Mouse (Mus musculus): ENCODE measurements around the gene Duox1. TPM values are rescaled to one million over a fixed set of nuclear protein-coding genes. Genes with fewer than 3 reads are reported as not detected.

Gene Duox1
- polyA plus RNA-seq, 1 experiment from 2014 or later = 0.67 TPM

DNA sequence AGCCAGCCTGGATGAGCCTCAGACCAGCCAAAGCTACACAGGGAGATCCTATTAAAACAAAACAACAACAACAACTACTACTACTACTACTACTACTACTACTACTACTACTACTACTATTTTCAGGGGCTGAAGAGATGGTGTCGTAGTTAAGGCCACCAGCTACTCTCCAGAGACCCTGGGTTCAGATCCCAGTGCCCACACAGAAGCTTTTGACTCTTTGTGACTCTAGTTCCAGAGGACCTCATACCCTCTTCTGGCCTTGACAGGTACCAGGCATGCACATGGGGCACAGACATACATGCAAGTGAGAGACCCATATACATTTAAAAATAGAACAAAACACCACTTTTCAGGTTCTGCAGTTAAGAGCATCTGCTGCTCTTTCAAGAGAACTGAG lies 57.1 kb downstream of the Duox1 start:
- no peak overlapping the region for H3K4me2 ChIP-seq (ENCODE audit: low read depth, low read length)
- WGBS = 84% methylated on average over 1 of the region's 1 CpGs
- H3K4me3 ChIP-seq (ENCODE audit: low read depth, low read length) = no peak overlapping the region
- DNase-seq (ENCODE audit: low spot score) = no peak
- no peak overlapping the region for H3K27ac ChIP-seq (replicated peaks; ENCODE audit: low read depth, low read length)
- H3K27me3 ChIP-seq (replicated peaks; ENCODE audit: control insufficient read depth, insufficient read depth, low read length) = no peaks in the 10 kb centered on the region
- H3K4me1 ChIP-seq (ENCODE audit: control insufficient read depth, insufficient read depth, low read length) = peaks cover 4% of the 10 kb centered on the region
- no peaks in the 10 kb centered on the region for H3K9me3 ChIP-seq (ENCODE audit: control insufficient read depth, low read length)
- H3K36me3 ChIP-seq (ENCODE audit: control insufficient read depth, insufficient read depth, low read length) = no peaks in the 10 kb centered on the region
- H3K9ac ChIP-seq (ENCODE audit: low read depth, low read length) = no peak overlapping the region
- ATAC-seq (ENCODE audit: low read depth) = no peak

DNA sequence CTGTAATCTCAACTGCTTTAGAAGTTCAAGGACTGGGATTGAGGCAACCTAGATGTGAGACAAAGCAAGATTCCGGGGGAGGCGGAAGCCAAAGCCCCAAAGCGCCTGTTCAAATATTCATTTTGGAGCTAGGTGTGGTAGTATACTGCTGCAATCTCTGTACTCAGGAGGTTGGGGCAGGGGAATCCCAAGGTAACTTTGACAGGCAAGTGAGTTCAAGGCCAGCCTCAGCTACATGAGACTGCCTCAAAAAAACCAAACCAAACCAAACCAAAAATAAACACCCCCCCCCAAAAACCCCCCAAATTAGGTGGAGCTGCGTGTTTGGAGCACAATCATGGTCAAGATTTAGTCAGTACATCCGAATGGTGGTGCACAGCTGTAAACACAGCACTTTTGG lies 58.5 kb downstream of the Duox1 start:
- ATAC-seq (ENCODE audit: low read depth) (no peak), DNase-seq (ENCODE audit: low spot score) (no peak)
- WGBS = 76% methylated on average over 5 of the region's 5 CpGs
- no peaks in the 10 kb centered on the region for H3K4me1 ChIP-seq (ENCODE audit: control insufficient read depth, insufficient read depth, low read length)
- no peak overlapping the region for H3K27ac ChIP-seq (replicated peaks; ENCODE audit: low read depth, low read length)
- H3K9ac ChIP-seq (ENCODE audit: low read depth, low read length) = no peak overlapping the region
- no peaks in the 10 kb centered on the region for H3K9me3 ChIP-seq (ENCODE audit: control insufficient read depth, low read length)
- H3K4me3 ChIP-seq (ENCODE audit: low read depth, low read length) = no peak overlapping the region
- no peak overlapping the region for H3K4me2 ChIP-seq (ENCODE audit: low read depth, low read length)
- H3K36me3 ChIP-seq (ENCODE audit: control insufficient read depth, insufficient read depth, low read length) = no peaks in the 10 kb centered on the region
- no peaks in the 10 kb centered on the region for H3K27me3 ChIP-seq (replicated peaks; ENCODE audit: control insufficient read depth, insufficient read depth, low read length)

DNA sequence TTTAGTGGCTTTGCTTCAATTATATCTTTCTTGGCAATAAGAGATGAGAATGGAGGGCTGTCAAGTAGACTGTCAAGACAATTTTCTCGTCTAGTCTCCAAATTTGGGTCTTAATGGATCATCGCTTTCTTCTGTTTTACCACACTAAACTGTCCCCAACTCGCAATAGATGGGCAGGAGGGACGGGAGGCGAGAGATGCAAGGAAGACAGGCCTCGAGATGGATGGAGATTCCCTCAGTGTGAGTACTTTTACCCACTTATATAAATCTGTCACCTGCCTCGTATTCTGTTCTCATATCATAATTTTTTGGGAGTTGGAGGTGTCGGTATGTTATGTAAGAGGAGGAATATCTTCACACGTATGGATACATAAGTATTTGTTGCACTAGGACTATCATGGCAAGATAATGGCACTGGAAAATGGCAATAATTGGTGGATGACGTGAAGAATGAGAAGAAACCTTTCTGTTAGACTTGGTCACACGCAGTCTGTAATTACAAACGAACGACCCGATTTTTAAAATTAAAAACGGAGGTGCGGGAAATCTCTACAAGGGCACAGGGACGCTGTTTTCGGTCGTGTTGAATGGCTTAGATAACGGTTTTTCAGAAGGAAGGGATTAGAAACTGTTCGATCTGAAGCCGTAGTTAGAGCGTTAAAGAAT lies 59.3 kb downstream of the Duox1 start:
- Histone ChIP-seq H3K4me2 (ENCODE audit: low read depth, low read length) (peak overlapping the region; percentile 55), H3K9ac (ENCODE audit: low read depth, low read length) (peak overlapping the region; percentile 63), H3K4me3 (ENCODE audit: low read depth, low read length) (peak overlapping the region; percentile 62), H3K27ac (replicated peaks; ENCODE audit: low read depth, low read length) (peak overlapping the region; percentile 69; the same call in 1 of the 2 replicates), H3K9me3 (ENCODE audit: control insufficient read depth, low read length) (no peaks in the 10 kb centered on the region), H3K4me1 (ENCODE audit: control insufficient read depth, insufficient read depth, low read length) (no peaks in the 10 kb centered on the region), H3K36me3 (ENCODE audit: control insufficient read depth, insufficient read depth, low read length) (no peaks in the 10 kb centered on the region), H3K27me3 (replicated peaks; ENCODE audit: control insufficient read depth, insufficient read depth, low read length) (no peaks in the 10 kb centered on the region)
- DNase-seq (ENCODE audit: low spot score) (no peak), ATAC-seq (ENCODE audit: low read depth) (no peak)
- 21% methylated on average over 23 of the region's 23 CpGs for WGBS

DNA sequence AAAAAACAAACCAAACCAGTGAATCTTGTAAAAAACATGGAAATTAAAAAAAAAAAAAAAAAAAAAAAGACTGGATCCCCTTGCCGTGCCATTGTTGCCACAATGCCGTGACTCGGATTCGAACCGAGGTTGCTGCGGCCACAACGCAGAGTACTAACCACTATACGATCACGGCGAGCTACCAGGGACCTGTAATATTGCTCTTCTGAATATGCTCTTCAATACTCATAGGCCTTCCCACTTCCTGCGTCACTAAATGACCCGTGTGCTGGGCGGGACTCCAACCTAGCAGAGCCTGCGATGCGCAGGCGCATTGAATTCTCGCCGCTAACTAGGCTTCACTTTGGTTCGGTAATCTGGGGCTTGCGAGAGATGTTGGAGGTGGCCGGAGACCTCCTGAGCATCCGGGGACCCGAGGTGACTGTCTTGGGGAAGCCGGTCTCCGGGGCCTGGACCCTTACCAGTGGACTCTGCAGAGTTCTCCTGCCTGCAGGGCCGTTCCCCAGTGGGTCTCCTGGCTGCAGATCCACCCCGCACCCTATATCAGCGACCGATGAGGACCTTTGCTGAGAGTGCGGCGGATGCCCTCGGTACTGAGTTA lies 60.0 kb downstream of the Duox1 start:
- no peaks in the 10 kb centered on the region for H3K36me3 ChIP-seq (ENCODE audit: control insufficient read depth, insufficient read depth, low read length)
- H3K9ac ChIP-seq (ENCODE audit: low read depth, low read length) = peak overlapping the region; percentile 71
- under 1% methylated on average over 27 of the region's 32 CpGs for WGBS
- H3K9me3 ChIP-seq (ENCODE audit: control insufficient read depth, low read length) = no peaks in the 10 kb centered on the region
- peak overlapping the region; percentile 90 for H3K27ac ChIP-seq (replicated peaks; ENCODE audit: low read depth, low read length)
- peak; percentile 98 for DNase-seq (ENCODE audit: low spot score)
- H3K4me3 ChIP-seq (ENCODE audit: low read depth, low read length) = peak overlapping the region; percentile 62
- H3K4me1 ChIP-seq (ENCODE audit: control insufficient read depth, insufficient read depth, low read length) = no peaks in the 10 kb centered on the region
- peak; percentile 80 for ATAC-seq (ENCODE audit: low read depth)
- peak overlapping the region; percentile 86 for H3K4me2 ChIP-seq (ENCODE audit: low read depth, low read length)
- H3K27me3 ChIP-seq (replicated peaks; ENCODE audit: control insufficient read depth, insufficient read depth, low read length) = no peaks in the 10 kb centered on the region

DNA sequence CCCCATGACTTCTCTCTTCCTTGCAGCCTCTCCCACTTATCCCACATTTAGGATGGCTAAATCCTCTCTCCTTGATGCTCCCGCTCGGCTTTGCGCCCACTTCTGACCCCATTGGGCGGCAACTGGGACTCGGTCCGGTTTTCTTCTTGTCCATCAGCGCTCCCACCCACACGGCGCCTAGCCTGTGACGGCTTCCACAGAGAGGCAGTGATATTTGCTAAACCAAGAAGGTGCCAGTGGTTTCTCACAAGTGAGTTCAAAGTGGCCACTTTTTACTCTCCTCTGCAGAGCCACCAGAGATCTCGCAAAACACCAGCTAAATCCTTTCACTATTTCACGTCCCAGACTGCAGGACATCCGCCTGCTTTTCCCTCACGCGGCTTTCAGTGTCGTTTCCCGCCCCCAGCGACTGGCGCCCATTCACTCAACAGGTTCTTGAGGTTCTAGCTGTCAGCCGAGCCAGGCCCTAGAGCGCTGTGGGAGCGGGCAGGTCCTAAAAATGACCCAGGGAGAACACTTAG lies 60.6 kb downstream of the Duox1 start:
- ATAC-seq (ENCODE audit: low read depth) = no peak
- peak; percentile 62 for DNase-seq (ENCODE audit: low spot score)
- no peaks in the 10 kb centered on the region for H3K27me3 ChIP-seq (replicated peaks; ENCODE audit: control insufficient read depth, insufficient read depth, low read length)
- peaks cover 3% of the 10 kb centered on the region; the same call in 1 of the 2 replicates for H3K4me1 ChIP-seq (ENCODE audit: control insufficient read depth, insufficient read depth, low read length)
- H3K9ac ChIP-seq (ENCODE audit: low read depth, low read length) = peak overlapping the region; percentile 71
- WGBS = under 1% methylated on average over 22 of the region's 22 CpGs
- H3K4me2 ChIP-seq (ENCODE audit: low read depth, low read length) = peak overlapping the region; percentile 86
- H3K4me3 ChIP-seq (ENCODE audit: low read depth, low read length) = peak overlapping the region; percentile 62
- H3K27ac ChIP-seq (replicated peaks; ENCODE audit: low read depth, low read length) = peak overlapping the region; percentile 90
- H3K9me3 ChIP-seq (ENCODE audit: control insufficient read depth, low read length) = no peaks in the 10 kb centered on the region
- H3K36me3 ChIP-seq (ENCODE audit: control insufficient read depth, insufficient read depth, low read length) = no peaks in the 10 kb centered on the region

DNA sequence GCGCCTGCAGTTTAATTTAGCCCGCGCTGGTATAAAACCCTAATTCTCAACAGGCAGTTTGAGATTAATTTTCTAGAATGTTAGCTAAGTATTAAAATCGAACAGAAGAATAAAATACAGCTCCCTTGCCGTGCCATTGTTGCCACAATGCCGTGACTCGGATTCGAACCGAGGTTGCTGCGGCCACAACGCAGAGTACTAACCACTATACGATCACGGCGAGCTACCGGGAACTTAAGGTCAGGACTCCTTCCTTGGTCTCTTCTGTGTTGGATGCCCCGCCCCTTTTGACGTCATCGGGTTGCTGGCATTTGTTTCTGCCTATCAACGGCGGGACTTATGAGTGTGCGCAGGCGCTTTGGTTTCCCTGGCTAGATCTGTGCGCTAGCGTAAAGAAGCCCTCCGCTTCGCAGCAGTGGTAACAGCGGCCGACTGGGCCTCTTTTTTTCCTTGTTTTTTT lies 61.8 kb downstream of the Duox1 start:
- Histone ChIP-seq H3K27me3 (replicated peaks; ENCODE audit: control insufficient read depth, insufficient read depth, low read length) (no peaks in the 10 kb centered on the region), H3K4me2 (ENCODE audit: low read depth, low read length) (peak overlapping the region; percentile 58), H3K4me1 (ENCODE audit: control insufficient read depth, insufficient read depth, low read length) (peaks cover 3% of the 10 kb centered on the region; the same call in 1 of the 2 replicates), H3K9ac (ENCODE audit: low read depth, low read length) (peak overlapping the region; percentile 79), H3K4me3 (ENCODE audit: low read depth, low read length) (peak overlapping the region; percentile 69), H3K27ac (replicated peaks; ENCODE audit: low read depth, low read length) (peak overlapping the region; percentile 96), H3K36me3 (ENCODE audit: control insufficient read depth, insufficient read depth, low read length) (no peaks in the 10 kb centered on the region), H3K9me3 (ENCODE audit: control insufficient read depth, low read length) (no peaks in the 10 kb centered on the region)
- ATAC-seq (ENCODE audit: low read depth) (peak; percentile 91), DNase-seq (ENCODE audit: low spot score) (peak; percentile 98)
- under 1% methylated on average over 28 of the region's 28 CpGs for WGBS

DNA sequence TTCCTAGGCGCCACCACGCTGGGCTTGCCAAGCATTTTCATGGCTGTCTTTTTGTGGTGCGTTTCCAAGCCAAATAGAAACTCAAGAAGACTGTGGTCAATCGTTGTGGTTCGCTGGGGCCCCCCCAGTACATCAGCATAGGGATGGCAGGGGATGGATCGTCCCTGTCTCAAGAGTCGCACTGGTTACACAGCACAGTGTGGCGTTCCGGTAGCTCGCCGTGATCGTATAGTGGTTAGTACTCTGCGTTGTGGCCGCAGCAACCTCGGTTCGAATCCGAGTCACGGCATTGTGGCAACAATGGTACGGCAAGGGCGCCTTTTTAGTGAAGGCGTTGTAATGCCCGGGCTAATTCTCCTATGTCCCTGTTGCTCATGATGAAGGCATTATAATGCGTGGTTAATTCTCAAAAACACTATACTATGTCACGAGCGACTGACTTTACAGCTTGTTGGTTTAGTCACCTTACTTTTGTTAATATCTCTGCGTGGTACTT lies 62.3 kb downstream of the Duox1 start:
- 0% methylated on average over 26 of the region's 26 CpGs for WGBS
- H3K36me3 ChIP-seq (ENCODE audit: control insufficient read depth, insufficient read depth, low read length) = no peaks in the 10 kb centered on the region

DNA sequence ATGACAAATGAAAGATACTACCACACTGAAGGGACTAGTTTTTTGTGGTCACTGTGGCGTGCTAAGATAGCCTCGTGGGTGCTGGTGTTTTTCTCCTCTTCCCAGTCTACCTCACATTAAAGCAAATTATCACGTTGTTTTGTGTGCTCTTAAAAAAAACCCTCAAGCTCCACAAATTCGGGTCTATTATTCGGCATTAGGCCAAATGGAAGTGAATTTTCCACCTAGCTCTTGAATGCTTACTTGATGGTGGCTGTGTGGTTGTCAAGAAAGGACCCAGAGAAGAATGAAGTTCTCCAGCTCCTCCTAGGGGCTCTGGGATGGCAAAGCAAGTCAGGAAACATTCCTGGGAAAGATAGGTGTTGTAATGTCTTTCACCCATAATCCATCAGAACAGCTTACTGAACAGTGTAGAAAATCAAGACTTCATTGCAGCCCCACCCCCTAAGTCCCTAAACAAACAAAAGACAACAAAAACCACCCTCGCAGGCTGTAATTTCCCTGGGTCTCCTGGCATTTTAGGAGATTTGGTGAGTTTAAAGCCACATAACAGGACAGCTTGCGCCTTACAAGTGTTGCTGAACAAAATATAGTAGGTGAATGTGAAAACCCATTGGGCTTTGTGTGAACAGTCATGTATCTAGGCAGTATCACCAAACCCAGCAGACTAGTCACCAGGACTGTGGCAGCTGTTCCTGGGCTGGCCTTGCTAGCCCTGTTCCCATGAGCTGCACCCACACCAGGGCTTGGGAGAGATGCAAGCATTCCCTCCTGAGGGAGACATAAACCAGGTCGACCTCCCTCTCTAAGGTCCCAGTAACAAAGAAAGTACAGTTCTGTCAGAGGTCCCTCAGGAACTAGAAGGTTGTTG lies 63.2 kb downstream of the Duox1 start:
- peak; percentile 85 for DNase-seq (ENCODE audit: low spot score)
- Histone ChIP-seq H3K9me3 (ENCODE audit: control insufficient read depth, low read length) (no peaks in the 10 kb centered on the region), H3K9ac (ENCODE audit: low read depth, low read length) (peak overlapping the region; percentile 79), H3K36me3 (ENCODE audit: control insufficient read depth, insufficient read depth, low read length) (no peaks in the 10 kb centered on the region), H3K4me3 (ENCODE audit: low read depth, low read length) (peak overlapping the region; percentile 69), H3K27ac (replicated peaks; ENCODE audit: low read depth, low read length) (peak overlapping the region; percentile 96; the same call in 1 of the 2 replicates), H3K27me3 (replicated peaks; ENCODE audit: control insufficient read depth, insufficient read depth, low read length) (no peaks in the 10 kb centered on the region), H3K4me2 (ENCODE audit: low read depth, low read length) (peak overlapping the region; percentile 58), H3K4me1 (ENCODE audit: control insufficient read depth, insufficient read depth, low read length) (peaks cover 3% of the 10 kb centered on the region; the same call in 1 of the 2 replicates)
- WGBS = 17% methylated on average over 8 of the region's 8 CpGs
- no peak for ATAC-seq (ENCODE audit: low read depth)

More for the DNA sequence above, 62.3 kb downstream of the Duox1 start:
- peak overlapping the region; percentile 79 for H3K9ac ChIP-seq (ENCODE audit: low read depth, low read length)
- H3K9me3 ChIP-seq (ENCODE audit: control insufficient read depth, low read length) = no peaks in the 10 kb centered on the region
- ATAC-seq (ENCODE audit: low read depth) = peak; percentile 81
- H3K4me1 ChIP-seq (ENCODE audit: control insufficient read depth, insufficient read depth, low read length) = peaks cover 3% of the 10 kb centered on the region; the same call in 1 of the 2 replicates
- H3K4me3 ChIP-seq (ENCODE audit: low read depth, low read length) = peak overlapping the region; percentile 69
- no peaks in the 10 kb centered on the region for H3K27me3 ChIP-seq (replicated peaks; ENCODE audit: control insufficient read depth, insufficient read depth, low read length)
- peak overlapping the region; percentile 96 for H3K27ac ChIP-seq (replicated peaks; ENCODE audit: low read depth, low read length)
- peak overlapping the region; percentile 58 for H3K4me2 ChIP-seq (ENCODE audit: low read depth, low read length)
- peak; percentile 89 for DNase-seq (ENCODE audit: low spot score)
